Mouse (Mus musculus) hindbrain, postnatal 0 days (tissue): ENCODE data around the gene Vip. TPM values are rescaled to one million over a fixed set of nuclear protein-coding genes. Genes with fewer than 3 reads are reported as not detected.

ENCODE experiments used
- ATAC-seq: fragments of 200-750 bp; cut with Nextera tagmentation; 2 replicates; pipeline ENCODE4 v1.8.0; 2017; ENCODE audit warnings: mild to moderate bottlenecking, moderate TSS enrichment, moderate library complexity
- DNase-seq: peaks from one replicate; pipeline ENCODE4 v3.0.0-alpha.2; 2015; ENCODE audit warnings: low spot score
- H3K27ac ChIP-seq: fragments of 300-500 bp; sonication (generic); 2 replicates; pipeline ENCODE4 v1.5.1; 2014; ENCODE audit warnings: mild to moderate bottlenecking
- H3K27me3 ChIP-seq: fragments of 300-500 bp; sonication (generic); 2 replicates; pipeline ENCODE4 v1.6.1; 2014; ENCODE audit warnings: low read length, mixed read lengths; ENCODE audit not compliant: insufficient read depth
- H3K36me3 ChIP-seq: fragments of 300-500 bp; sonication (generic); 2 replicates; pipeline ENCODE4 v1.6.1; 2014; ENCODE audit warnings: low read length, mixed read lengths; ENCODE audit not compliant: insufficient read depth
- H3K4me1 ChIP-seq: fragments of 300-500 bp; sonication (generic); 2 replicates; pipeline ENCODE4 v1.6.1; 2014; ENCODE audit warnings: antibody characterized with exemption, low read length, mixed read lengths; ENCODE audit not compliant: insufficient read depth
- H3K4me2 ChIP-seq: fragments of 300-500 bp; sonication (generic); 2 replicates; pipeline ENCODE4 v1.6.1; 2014; ENCODE audit warnings: low read depth, mild to moderate bottlenecking, low read length, moderate library complexity, mixed read lengths
- H3K4me3 ChIP-seq: fragments of 300-500 bp; sonication (generic); 2 replicates; pipeline ENCODE4 v1.5.1; 2014; ENCODE audit warnings: low read length
- H3K9ac ChIP-seq: fragments of 300-500 bp; sonication (generic); replicated peaks from 2 replicates; pipeline ENCODE4 v1.6.1; 2014; ENCODE audit warnings: mild to moderate bottlenecking, low read length, moderate library complexity, mixed read lengths
- H3K9me3 ChIP-seq: fragments of 300-500 bp; sonication (generic); 2 replicates; pipeline ENCODE4 v1.6.1; 2016; ENCODE audit warnings: low read length, mixed read lengths
- CTCF ChIP-seq: IDR thresholded peaks from 2 replicates; pipeline ENCODE4 v1.5.1; 2016; ENCODE audit warnings: antibody characterized with exemption, control low read depth, low read depth
- WGBS: fragments of 180-500 bp; shearing (Covaris S2); extraction: QIAGEN DNeasy Blood & Tissue Kit; methylation state at CpG from one replicate; pipeline ENCODE4 v1.1.7; 2014; 5-methylcytosine and 5-hydroxymethylcytosine counted together
- polyA plus RNA-seq: library from polyadenylated mRNA; unstranded; fragments of >200 nt; fragmentation: Nextera tagmentation; extraction: Ambion mirVana; gene quantifications from 2 replicates; pipeline ENCODE4 v1.2.1, GENCODE M21; 2015
- total RNA-seq: library from RNA; depleted of rRNA; stranded (reverse); fragments of >200 nt; gene quantifications from 2 replicates; pipeline ENCODE4 v1.2.3, GENCODE M21; 2014

Gene Vip
- total and polyA plus RNA-seq, 2 experiments from 2014 or later: 1.4 to 2.4 TPM

DNA sequence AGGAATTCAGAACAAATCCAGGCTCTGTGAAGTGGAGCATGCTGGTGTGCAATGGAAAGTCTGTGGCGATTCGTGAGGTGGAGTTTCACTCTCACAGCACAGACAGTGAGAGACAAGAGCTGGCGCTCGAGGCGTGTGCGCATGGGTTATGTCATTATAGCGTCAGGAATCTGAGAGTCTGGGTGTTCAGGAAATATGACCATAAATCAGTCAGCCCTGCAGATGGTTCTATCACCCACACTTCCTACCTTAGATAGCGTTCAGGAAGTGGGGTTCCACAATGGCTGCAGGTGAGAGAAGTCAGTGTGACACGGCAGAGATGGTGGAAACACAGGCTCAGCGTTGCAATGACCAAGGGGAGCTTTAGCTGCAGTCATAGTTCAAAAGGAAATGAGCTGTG, 35.5 kb upstream of the Vip start:
- WGBS: 92% methylated on average over 10 of the region's 10 CpGs
- TF ChIP-seq CTCF: no peak
- Histone ChIP-seq H3K4me3 (no peak overlapping the region), H3K9ac (no peak overlapping the region), H3K4me2 (no peak overlapping the region), H3K9me3 (no peaks in the 10 kb centered on the region), H3K27me3 (no peaks in the 10 kb centered on the region), H3K27ac (no peak overlapping the region), H3K4me1 (no peaks in the 10 kb centered on the region), H3K36me3 (no peaks in the 10 kb centered on the region)
- no peak for DNase-seq
- ATAC-seq: no peak

- TF ChIP-seq CTCF: no peak
- Histone ChIP-seq H3K27ac (no peak overlapping the region), H3K4me3 (no peak overlapping the region), H3K9ac (no peak overlapping the region), H3K27me3 (no peaks in the 10 kb centered on the region), H3K9me3 (no peaks in the 10 kb centered on the region), H3K4me1 (no peaks in the 10 kb centered on the region), H3K36me3 (no peaks in the 10 kb centered on the region), H3K4me2 (no peak overlapping the region)
- 92% methylated on average over 13 of the region's 13 CpGs for WGBS
- DNase-seq: no peak
- ATAC-seq: no peak
These were observed 34.6 kb upstream of the Vip start for GRCm38 (mm10) chr10:5604371-5604770.

DNA sequence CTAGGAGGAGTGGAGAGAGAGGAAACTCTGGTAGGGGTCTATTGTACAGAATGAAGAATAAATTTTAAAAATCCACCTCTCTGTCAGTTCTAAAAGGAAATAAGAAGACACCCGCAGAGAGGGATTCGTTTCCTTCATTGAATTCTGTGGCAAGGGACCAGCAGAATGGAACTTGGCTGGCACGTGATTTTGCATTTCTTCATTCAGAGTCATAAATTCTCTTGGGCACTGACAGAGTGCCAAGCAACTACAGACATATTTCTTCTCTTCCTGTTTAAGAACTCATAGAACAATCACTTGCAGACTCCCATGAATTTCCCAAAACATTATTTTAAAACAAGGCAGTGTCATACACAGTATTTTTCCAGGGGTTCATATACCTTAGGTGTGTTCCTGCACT, 30.1 kb upstream of the Vip start:
- no peaks in the 10 kb centered on the region for H3K9me3 ChIP-seq
- no peaks in the 10 kb centered on the region for H3K36me3 ChIP-seq

GRCm38 (mm10) chr10:5615186-5616040, 23.6 kb upstream of the Vip start:
- no peaks in the 10 kb centered on the region for H3K36me3 ChIP-seq
- ATAC-seq (peak; percentile 59; the same call in 1 of the 2 replicates), DNase-seq (peak; percentile 16)
- no peaks in the 10 kb centered on the region for H3K27me3 ChIP-seq
- no peak overlapping the region for H3K4me2 ChIP-seq
- no peaks in the 10 kb centered on the region for H3K9me3 ChIP-seq
- TF ChIP-seq CTCF: no peak
- H3K4me3 ChIP-seq: no peak overlapping the region
- H3K9ac ChIP-seq: no peak overlapping the region
- WGBS: 54% methylated on average over 13 of the region's 13 CpGs
- H3K27ac ChIP-seq: no peak overlapping the region
- no peaks in the 10 kb centered on the region for H3K4me1 ChIP-seq

More for the DNA sequence above, 30.1 kb upstream of the Vip start:
- H3K4me2 ChIP-seq: no peak overlapping the region
- H3K27ac ChIP-seq: no peak overlapping the region
- H3K4me1 ChIP-seq: no peaks in the 10 kb centered on the region
- ATAC-seq (no peak), DNase-seq (no peak)
- no peak for TF ChIP-seq CTCF
- no peaks in the 10 kb centered on the region for H3K27me3 ChIP-seq
- no peak overlapping the region for H3K4me3 ChIP-seq
- WGBS: 62% methylated on average over 3 of the region's 3 CpGs
- H3K9ac ChIP-seq: no peak overlapping the region

GRCm38 (mm10) chr10:5626268-5626667, 12.8 kb upstream of the Vip start:
- DNase-seq (no peak), ATAC-seq (no peak)
- H3K27ac ChIP-seq: no peak overlapping the region
- 65% methylated on average over 5 of the region's 5 CpGs for WGBS
- no peak for TF ChIP-seq CTCF
- no peak overlapping the region for H3K9ac ChIP-seq
- H3K9me3 ChIP-seq: no peaks in the 10 kb centered on the region
- no peak overlapping the region for H3K4me3 ChIP-seq
- H3K4me1 ChIP-seq: no peaks in the 10 kb centered on the region
- no peaks in the 10 kb centered on the region for H3K36me3 ChIP-seq
- no peak overlapping the region for H3K4me2 ChIP-seq
- H3K27me3 ChIP-seq: no peaks in the 10 kb centered on the region

GRCm38 (mm10) chr10:5633672-5634200, 5.3 kb upstream of the Vip start:
- no peak for TF ChIP-seq CTCF
- peak; percentile 80 for ATAC-seq

GRCm38 (mm10) chr10:5634336-5634735, 4.7 kb upstream of the Vip start:
- no peaks in the 10 kb centered on the region for H3K4me1 ChIP-seq
- DNase-seq (peak; percentile 81), ATAC-seq (peak; percentile 79; the same call in 1 of the 2 replicates)
- H3K4me2 ChIP-seq: no peak overlapping the region
- H3K9ac ChIP-seq: no peak overlapping the region
- no peak overlapping the region for H3K4me3 ChIP-seq
- H3K36me3 ChIP-seq: no peaks in the 10 kb centered on the region
- no peaks in the 10 kb centered on the region for H3K9me3 ChIP-seq
- no peaks in the 10 kb centered on the region for H3K27me3 ChIP-seq
- no peak overlapping the region for H3K27ac ChIP-seq
- peak; percentile 67 for TF ChIP-seq CTCF
- WGBS: 37% methylated on average over 1 of the region's 1 CpGs

More at GRCm38 (mm10) chr10:5633672-5634200, 5.3 kb upstream of the Vip start:
- no peak overlapping the region for H3K4me3 ChIP-seq
- H3K9me3 ChIP-seq: no peaks in the 10 kb centered on the region
- H3K4me2 ChIP-seq: no peak overlapping the region
- no peaks in the 10 kb centered on the region for H3K36me3 ChIP-seq
- H3K4me1 ChIP-seq: no peaks in the 10 kb centered on the region
- H3K9ac ChIP-seq: no peak overlapping the region
- WGBS: 66% methylated on average over 4 of the region's 4 CpGs
- peak; percentile 38 for DNase-seq
- no peaks in the 10 kb centered on the region for H3K27me3 ChIP-seq
- H3K27ac ChIP-seq: no peak overlapping the region
